Mouse (Mus musculus): Measurements from ENCODE around the gene Fam71e1.

The Fam71e1 gene

DNA sequence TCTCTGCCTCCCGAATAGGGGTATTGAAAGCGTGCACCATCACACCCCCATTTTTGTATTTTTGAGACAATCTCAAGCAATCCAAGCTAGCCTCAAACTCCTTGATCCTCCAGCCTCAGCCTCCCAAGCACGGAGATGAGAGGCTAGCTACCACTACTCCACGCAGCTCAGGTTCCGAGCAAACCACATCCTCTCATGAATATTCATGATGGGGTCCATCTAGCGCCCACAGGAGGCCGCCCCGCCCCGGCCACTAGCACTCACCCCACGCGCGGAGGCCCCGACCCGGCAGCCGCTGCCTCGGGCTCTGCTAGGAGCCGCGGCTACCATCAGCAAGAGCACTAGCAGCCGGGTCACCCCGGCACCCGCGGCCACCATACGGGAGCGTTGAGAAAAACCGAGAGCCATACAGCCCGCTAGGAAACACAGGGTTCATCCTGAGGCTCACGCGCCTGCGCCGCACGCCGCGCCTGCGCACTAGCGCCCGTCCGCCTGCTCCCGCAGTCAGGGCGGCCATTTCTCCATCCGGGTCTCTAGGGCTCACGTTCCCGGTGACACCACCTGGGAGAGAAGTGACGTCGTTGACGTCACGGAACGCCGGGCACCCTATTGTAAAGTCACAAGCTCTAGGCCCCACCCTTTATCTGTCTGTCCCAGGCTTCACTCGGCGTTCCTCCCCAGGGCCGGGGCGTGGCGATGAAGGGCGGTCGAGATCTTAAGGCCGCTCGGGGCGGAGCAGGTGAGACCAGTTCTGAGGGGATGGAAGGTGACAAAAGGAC is at the start of gene Fam71e1, which contains the start of gene Emc10:
Gene Fam71e1 (plus strand): TSS at position 590 of the 779 bp plus-strand sequence.
Gene Emc10 (minus strand): TSS at position 538 of the 779 bp plus-strand sequence.
- peak; percentile 100 for DNase-seq (ENCODE audit: low read depth, low spot score)

DNA sequence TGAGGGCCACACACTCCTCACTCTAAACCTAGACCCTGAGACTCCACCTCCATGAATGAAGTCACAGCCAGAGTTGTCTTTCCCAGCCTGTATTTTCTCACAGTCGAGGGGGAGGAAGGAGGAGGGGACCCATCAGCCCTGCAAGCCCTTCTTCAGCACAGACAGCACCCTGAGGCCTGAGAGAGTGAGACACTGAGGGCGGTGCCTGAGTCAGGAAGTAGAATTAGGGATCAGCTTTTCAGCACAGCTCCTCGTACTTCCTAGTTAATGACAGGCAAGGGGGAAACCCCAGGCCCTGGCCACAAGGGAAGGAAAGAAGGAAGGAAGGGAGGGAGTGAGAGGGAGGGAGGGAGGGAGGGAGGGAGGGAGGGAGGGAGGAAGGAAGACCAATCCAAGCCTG is 43.1 kb upstream of the Fam71e1 start:
- DNase-seq (ENCODE audit: low read depth, low spot score), result no peak

DNA sequence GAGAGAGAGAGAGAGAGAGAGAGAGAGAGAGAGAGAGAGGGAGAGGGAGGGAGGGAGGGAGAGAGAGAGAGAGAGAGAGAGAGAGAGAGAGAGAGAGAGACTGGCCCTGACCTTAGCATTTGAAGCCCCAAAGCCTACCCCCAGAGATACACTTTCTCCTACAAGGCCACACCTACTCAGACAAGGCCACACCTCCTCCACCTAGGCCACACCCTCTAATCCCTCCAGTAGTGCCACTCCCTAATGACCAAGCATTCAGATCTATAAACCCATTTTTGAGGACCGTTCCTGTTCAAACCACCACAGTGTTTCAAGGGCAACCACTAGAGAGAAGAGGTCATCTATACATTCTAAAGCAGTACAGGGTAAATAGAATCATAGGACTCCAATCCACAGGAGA is 40.1 kb upstream of the Fam71e1 start:
- DNase-seq (ENCODE audit: low read depth, low spot score), result no peak

DNA sequence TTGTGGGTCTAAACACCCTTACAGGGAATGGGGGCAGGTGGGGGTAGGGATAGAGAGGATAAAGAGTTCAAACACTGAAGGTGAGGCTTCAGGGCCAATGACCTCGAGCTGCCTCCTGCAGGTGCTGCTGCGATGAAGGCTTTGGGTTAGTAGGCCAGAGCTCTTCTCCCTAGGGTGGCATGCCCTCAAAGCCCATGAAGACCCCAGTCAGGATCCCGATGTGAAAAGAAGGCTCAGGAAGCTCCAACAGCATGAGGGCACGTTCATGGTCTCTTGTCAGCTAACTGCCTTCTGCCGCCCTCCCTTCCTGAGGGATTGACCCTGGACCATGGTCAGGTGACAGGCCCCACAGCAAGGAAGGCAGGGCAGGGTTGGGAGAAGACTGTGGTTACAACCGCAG is 36.3 kb upstream of the Fam71e1 start:
- DNase-seq (ENCODE audit: low read depth, low spot score), result no peak

DNA sequence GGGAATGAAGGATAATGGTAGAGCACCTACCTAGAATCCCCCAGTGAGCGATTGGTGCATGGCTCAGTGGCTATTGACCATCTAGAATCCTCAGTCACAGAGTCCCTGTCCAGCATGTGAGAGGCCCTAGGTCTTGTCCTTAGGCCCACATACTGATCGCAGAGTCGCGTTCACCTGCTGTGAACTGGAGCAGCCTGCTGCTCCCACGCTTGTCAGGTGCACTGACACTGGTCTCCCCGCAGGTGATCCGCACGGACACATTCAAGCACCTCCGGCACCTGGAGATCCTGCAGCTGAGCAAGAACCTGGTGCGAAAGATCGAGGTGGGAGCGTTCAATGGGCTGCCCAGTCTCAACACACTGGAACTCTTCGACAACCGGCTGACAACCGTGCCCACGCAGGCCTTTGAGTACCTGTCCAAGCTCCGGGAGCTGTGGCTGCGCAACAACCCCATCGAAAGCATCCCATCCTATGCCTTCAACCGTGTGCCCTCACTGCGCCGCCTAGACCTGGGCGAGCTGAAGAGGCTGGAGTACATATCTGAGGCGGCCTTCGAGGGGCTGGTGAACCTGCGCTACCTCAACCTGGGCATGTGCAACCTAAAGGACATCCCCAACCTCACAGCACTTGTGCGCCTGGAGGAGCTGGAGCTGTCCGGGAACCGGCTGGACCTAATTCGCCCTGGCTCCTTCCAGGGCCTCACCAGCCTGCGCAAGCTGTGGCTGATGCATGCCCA is 35.4 kb upstream of the Fam71e1 start:
- no peak for DNase-seq (ENCODE audit: low read depth, low spot score)

DNA sequence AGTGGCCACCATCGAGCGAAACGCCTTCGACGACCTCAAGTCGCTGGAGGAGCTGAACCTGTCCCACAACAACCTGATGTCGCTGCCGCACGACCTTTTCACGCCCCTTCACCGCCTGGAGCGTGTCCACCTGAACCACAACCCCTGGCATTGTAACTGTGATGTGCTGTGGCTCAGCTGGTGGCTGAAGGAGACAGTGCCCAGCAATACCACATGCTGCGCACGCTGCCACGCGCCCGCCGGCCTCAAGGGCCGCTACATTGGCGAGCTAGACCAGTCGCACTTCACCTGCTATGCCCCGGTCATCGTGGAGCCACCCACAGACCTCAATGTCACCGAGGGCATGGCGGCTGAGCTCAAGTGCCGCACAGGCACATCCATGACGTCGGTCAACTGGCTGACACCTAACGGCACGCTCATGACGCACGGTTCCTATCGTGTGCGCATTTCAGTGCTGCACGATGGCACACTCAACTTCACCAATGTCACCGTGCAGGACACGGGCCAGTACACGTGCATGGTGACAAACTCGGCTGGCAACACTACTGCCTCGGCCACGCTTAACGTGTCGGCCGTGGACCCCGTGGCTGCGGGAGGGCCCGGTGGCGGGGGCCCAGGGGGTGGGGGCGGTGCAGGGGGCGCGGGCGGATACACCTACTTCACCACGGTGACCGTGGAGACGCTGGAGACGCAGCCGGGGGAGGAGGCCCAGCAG is 34.7 kb upstream of the Fam71e1 start:
- no peak for DNase-seq (ENCODE audit: low read depth, low spot score)

DNA sequence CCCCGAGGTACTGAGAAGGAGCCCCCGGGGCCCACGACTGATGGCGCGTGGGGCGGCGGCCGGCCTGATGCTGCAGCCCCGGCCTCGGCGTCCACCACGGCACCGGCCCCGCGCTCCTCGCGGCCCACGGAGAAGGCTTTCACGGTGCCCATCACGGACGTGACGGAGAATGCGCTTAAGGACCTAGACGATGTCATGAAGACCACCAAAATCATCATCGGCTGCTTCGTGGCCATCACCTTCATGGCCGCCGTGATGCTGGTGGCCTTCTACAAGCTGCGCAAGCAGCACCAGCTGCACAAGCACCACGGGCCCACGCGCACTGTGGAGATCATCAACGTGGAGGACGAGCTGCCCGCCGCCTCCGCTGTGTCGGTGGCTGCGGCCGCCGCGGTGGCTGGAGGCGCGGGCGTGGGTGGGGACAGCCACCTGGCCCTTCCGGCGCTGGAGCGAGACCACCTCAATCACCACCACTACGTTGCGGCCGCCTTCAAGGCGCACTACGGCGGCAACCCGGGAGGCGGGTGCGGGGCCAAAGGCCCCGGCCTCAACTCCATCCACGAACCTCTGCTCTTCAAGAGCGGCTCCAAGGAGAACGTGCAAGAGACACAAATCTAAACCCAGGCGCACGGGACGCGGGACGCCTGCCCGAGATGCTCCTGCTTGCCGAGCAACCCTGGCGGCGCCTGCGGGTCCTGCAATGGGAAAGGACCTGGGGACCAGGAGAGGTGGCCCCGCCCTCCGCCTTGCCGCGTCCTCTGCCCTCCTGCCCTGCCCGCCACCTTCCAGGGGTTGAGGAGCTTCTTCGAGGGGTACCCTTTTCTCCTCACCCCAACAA is 33.9 kb upstream of the Fam71e1 start:
- DNase-seq (ENCODE audit: low read depth, low spot score), result no peak

DNA sequence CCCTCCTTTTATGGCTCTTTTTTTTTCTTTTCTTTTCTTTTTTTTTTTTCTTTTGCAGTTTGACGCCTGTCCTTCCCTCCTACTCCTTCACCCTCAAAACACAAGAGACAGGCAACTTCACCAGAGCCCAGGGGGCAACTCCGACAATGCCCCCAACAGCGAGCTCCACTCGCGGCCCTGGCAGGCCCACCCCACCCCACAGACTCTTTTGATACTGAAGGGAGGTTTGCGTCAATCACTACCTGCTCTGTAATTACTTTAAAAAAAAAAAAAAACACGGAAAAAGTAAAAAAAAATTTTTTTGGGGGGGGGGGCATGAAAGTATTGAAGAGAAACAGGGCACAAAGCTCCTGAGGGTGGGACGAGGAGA is 33.3 kb upstream of the Fam71e1 start:
- DNase-seq (ENCODE audit: low read depth, low spot score), result no peak

DNA sequence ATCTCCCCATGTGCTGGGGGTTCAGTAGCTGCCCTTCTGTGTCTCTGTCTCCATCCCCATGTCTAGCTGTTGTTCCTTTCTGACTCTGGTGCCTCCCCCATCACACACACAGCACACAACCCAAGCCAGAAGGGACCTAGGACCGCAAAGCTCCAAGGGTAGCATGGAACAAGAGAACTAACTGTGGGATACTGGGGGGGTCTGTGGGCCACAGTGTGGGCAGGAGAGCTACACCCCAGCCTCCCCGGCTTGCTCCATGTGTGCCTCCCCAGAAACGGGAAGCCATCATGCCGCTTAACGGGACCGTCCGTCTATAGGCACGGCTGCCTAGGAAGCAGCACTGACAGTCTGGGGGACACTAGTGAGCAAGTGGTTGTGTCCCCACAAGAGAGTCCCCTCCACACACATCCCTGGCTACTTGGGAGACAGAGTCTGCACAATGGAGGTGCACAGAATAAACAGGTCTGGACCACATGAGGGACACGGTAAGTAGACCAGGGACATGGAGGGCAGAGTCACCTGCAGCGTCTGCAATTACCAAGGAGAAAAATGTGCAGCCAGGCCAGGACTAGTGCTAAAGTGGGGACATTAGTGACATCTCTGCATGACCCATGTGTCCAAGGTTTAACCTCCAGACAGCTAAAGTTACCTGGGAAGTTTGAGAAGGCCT is 32.7 kb upstream of the Fam71e1 start:
- DNase-seq (ENCODE audit: low read depth, low spot score), result no peak

DNA sequence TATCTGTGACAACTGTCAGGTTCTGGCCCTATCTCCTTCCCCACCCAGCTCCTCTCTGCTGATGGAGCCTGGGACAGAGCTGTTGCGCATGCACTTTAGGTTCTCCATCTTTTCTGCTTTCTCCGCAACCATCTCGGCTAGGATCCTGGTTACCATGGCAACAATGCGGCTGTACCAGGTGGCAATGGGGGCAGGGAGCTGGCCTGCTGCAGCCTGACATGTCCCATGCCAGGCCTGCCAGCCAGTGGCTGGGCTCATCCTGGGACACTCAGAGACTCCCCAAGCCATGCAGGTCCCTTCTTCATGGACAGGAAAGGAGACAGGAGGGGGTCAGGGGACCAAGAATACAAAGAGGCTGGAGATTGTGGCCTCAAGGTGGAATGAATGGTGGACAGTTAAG is 31.9 kb upstream of the Fam71e1 start:
- DNase-seq (ENCODE audit: low read depth, low spot score), result no peak

DNA sequence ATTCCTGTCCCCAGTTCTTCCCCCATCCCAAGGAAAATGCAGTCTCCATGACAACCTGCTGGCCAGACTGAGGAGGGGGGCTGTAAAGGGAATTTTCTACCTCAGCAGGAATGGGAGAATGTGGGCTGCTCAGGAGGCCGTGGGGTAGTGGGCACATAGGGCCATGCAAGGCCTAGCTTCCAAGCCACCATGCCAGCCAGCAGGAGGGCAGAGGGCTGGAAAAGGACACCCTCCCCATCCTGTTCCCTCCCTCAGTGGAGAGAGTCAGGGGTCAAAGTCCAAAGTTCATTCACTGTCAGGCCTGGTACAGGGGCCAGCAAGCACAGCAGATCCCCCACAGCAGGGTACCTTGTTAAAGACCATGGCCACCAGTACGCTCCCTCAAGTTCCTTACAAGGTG is 31.3 kb upstream of the Fam71e1 start, which contains the start of gene Aspdh:
Gene Aspdh (plus strand): TSS at position 281 of the 400 bp plus-strand sequence.
- no peak for DNase-seq (ENCODE audit: low read depth, low spot score)

DNA sequence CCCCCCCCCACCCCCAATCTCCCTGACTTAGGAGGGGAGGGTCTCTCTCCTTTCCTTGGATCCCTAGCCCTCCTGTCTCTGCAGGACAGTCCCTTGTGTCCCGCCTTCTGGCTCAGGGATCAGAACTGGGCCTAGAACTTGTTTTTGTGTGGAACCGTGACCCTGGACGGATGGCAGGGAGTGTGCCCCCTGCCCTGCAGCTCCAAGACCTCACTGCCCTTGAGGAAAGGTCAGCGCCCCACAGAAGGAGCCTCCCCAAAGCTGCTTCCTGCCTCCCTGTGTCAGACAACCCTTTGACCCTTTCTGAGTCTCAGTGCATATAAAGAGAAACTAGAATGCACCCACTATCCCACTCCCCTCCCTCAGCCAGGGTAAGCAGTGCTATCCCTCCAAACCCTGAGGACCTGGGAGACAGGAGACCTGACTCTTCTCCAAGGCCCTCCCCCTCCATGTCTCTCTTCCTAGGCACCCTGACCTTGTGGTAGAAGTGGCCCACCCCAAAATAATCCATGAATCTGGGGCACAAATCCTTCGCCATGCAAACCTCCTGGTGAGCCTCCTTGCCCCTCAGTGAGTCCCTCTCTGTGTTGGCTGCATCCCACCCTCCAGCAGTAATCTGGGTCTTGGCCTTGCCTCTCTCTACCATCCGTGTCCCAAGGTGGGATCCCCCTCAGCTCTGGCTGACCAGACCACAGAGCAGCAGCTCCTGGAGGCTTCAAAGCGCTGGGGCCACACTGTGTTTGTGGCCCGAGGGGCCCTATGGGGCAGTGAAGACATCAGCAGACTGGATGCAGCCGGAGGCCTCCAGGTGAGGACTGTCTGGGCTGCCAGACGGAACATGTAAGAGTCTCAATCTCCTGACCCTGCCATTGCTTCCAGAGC is 30.1 kb upstream of the Fam71e1 start:
- no peak for DNase-seq (ENCODE audit: low read depth, low spot score)

DNA sequence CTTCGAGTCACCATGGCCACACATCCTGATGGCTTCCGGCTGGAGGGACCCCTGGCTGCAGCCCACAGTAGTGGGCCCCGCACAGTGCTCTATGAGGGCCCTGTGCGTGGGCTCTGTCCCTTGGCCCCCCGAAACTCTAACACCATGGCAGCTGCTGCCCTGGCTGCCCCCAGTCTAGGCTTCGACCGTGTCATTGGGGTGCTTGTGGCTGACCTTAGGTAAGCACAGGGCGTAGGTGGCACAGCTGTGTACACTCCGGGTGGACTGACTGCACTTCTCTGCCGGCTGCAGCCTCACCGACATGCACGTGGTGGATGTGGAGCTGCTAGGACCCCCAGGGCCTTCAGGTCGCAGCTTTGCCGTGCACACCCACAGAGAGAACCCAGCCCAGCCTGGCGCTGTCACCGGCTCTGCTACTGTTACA is 29.5 kb upstream of the Fam71e1 start:
- no peak for DNase-seq (ENCODE audit: low read depth, low spot score)

DNA sequence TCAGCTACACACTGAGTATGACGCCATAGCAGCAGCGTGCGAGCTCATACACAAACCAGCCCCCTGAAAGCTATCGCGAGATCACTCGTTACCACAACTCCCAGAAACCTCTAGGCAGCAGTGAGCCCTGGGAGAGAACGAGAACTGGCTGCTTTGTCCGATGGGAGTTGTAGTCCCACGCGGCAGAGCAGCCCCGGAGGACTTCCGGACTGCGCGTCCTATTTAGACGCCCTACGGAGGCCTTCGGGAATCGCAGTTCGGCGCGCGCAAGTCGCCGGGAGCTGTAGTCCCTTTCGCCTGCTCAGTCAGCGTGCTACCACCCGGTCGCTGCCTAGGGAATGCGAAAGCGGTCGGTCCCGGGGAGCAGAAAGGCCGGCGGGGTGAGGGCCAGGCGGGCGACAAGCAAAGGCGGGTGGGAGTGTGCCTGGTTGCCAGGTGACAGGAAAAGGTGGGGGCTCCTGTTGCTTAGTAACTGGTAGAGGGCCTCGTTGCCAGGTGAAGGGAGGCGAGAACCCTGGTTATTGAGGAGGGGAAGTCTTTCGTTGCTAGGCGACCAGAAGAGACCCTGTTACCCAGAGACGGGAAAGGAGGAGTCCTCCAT is 28.5 kb upstream of the Fam71e1 start, which contains the start of gene Josd2:
Gene Josd2 (plus strand): TSS at position 170 of the 601 bp plus-strand sequence.
- DNase-seq (ENCODE audit: low read depth, low spot score), result peak; percentile 98

DNA sequence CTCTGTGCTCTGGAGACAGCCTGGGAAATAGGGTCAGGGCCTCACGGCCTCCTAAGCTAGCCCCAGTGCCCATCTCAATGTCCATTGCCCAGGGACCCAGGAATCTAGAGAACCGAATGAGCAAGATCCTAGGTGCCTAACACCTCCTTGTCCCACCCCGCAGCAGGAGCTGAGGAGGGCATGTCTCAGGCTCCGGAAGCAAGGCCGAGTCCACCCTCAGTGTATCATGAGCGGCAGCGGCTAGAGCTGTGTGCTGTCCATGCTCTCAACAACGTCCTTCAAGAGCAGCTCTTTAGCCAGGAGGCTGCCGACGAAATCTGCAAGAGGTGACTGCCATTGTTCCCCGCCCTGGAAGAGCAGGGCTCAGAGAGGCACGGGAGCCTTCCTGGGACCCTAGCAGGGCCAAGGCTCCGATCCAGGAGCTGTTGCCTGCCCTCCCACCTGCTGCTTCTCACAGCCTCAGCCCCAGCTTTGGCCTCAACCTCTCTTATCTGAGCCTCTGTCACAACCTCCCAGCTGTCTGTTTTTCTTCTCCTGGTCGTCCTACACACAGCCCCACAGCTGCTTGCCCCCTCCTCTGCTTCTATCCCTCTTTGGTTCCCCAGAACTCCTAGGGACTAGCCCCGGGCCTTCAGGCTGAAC is 27.6 kb upstream of the Fam71e1 start:
- DNase-seq (ENCODE audit: low read depth, low spot score), result no peak

DNA sequence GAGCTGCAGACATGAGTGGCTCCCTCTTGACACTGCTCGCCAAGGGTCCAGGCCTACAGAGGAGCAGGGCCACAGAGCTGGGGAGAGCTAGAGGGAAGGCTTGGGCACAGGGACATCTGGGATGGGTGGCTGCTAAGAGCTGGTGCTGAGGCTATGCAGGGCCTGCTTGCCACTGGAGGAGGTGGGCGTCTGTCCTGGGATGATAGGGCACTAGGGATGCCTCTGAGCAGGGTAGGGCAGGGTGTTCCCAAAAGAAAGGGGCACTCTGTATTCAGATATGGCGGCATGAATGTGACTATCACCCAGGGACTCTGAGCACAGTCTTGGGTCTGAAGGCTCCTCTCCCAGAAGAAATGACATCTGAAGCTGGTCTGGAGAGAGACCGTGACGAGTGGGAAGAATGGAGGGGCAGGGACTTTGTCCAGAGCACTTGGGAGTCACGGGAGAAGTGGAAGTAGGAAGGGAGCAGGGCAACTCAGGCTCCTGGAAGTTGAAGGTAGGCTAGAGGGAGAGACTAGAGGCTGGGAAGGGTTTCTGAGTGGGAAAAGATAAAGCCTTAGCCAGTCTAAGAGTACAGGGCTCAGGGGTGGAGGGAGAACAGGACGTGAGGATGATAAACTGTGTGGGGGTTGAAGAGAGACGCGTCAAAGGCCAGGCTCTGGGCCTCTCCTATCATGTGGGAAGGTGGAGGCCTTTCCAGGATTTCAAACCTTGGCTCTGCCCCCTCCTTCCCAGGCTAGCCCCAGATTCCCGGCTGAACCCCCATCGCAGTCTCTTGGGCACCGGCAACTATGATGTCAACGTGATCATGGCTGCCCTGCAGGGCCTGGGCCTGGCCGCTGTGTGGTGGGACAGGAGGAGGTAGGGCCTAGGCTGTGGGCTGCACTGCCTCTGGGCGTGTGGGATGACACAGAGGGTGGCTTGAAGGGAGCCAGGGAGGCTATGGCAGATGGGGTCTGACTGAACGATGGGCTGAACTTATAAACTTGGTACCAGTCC is 26.4 kb upstream of the Fam71e1 start:
- DNase-seq (ENCODE audit: low read depth, low spot score), result no peak
